Mouse (Mus musculus) ZHBTc4 (cell line): ENCODE results near the gene Ino80b.

Experiments used
- DNase-seq: peaks from one replicate; pipeline ENCODE4 v3.0.0-alpha.2; 2011; ENCODE audit warnings: low read depth, low spot score

Ino80b gene

GRCm38 (mm10) chr6:83117616-83118015, 7.6 kb downstream of the Ino80b start:
- no peak for DNase-seq

GRCm38 (mm10) chr6:83117165-83117438, 8.1 kb downstream of the Ino80b start:
- DNase-seq, result no peak

DNA sequence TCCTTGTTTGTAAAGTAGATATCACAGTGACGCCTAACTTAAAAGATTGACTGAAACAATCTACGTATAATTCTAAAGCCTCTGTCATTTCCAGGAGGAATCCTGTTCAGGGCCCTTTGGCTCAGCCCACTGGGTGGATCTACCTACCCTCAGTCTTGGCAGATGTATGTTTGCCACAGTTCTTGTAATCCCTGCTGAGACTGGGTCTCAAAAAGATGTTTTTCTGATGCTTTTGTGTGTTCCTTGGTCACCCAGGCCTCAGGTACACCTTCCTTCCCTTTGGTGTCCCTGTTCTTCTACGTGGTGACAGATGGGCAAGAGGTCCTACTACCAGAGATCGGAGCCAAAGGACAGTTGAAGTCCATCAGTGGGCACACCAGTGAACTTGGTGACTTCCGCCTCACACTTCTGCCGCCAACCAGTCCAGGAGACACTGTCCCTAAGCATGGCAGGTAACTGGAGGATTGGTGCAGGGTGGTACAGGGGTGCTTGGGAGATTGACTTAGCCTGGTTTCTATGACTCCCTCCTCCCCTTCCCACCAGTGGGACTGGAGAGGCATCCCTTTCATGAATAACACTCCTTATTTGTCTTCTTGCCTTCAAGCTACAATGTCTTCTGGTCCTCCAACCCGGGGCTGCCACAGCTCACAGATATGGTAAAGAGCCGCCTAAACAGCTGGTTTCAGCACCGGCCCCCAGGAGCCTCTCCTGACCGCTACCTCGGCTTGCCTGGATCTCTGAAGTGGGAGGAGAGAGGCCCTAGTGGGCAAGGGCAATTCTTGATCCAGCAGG, 8.7 kb downstream of the Ino80b start:
- DNase-seq, result no peak

DNA sequence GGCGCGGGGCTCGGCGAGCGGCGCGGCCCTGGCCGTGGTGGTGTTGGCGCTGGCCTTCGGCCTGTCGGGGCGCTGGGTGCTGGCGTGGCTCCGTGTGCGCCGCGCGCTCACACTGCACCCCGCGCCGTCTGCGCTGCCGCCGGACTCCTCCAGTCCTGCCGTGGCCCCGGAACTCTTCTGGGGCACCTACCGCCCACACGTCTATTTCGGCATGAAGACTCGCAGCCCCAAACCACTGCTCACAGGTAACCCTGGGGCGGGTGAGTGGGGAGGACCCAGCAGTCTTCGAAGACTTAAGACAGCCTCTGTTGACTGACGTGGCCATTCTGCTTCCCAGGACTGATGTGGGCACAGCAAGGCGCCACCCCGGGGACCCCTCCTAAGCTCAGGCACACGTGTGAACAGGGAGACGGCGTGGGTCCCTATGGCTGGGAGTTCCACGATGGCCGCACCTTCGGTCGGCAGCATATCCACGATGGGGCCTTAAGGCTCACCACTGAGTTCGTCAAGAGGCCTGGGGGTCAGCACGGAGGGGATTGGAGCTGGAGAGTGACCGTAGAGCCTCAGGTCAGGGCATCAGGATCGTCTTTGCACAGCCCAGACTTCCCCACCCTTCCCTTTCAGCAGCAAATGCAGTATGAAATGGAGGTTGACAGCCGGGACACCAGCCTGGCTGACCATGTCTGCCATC, 9.4 kb downstream of the Ino80b start:
- DNase-seq, result no peak

GRCm38 (mm10) chr6:83115011-83115671, 10.1 kb downstream of the Ino80b start, which contains the start of gene Mogs:
Gene Mogs, plus strand, starts transcription at chr6:83115496.
- DNase-seq, result peak; percentile 83

GRCm38 (mm10) chr6:83111510-83112136, 13.6 kb downstream of the Ino80b start:
- no peak for DNase-seq

DNA sequence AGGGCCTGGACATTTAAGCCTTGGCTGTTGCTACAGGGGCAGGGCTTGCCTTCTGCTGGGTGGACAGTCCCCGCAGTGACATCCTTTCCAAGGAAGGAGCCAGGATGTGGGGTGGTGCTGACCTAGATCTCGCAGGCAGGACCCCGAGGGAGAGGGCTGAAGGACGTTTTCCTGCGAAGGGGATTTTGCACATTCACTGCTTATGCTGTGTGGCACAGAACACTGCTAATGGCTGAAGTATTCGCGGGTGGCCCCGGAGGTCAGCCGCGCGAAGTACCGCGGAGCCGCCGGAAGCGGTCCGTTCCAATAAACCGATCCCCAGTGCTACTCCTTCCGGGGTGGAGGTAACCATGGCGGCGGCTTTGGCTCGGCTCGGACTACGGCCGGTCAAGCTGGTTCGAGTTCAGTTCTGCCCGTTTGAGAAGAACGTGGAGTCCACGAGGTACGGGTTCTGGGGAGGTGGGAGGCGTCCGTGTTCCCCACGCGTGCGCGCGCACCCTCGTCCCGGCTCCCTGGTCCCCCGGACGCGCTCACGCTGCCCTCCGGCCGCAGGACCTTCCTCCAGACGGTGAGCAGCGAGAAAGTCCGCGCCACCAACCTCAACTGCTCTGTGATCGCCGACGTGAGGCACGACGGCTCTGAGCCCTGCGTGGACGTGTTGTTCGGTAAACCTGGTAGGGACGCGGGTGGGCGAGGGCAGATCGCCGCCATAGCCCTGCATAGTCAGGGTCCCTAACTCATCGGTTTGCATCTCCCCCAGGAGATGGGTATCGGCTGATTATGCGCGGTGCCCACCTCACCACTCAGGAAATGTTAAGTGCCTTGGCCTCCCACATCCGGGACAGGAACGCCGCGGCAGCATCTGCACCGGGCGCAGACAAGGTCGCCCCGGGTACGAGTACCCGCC, 16.2 kb downstream of the Ino80b start, which contains the start of gene Mrpl53:
Gene Mrpl53, plus strand, starts transcription at position 279 of the 907 bp plus-strand sequence.
- DNase-seq, result peak; percentile 76

- DNase-seq, result peak; percentile 92
Measured at GRCm38 (mm10) chr6:83107566-83108400, 17.4 kb downstream of the Ino80b start.

DNA sequence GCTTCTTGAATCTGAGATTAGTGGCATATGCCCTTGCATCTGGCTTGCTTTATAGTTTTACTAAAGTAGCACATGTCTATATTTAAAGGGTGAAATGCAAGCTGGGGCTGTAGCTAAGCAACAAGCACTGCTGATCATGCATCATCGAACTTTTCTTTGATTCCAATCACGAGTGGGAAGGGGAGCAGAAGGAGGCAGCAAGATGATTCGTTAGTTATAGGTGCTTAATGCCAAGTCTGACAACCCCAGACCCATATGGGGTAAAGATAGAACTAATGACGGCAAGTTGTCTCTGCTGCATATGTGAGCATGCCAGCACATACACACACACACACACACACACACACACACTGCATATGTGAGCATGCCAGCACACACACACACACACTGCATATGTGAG, 21.1 kb downstream of the Ino80b start:
- no peak for DNase-seq

- DNase-seq, result no peak
Measured at GRCm38 (mm10) chr6:83103130-83103650, 22.0 kb downstream of the Ino80b start.

- peak; percentile 76 for DNase-seq
Measured at GRCm38 (mm10) chr6:83101688-83102556, 23.3 kb downstream of the Ino80b start.

DNA sequence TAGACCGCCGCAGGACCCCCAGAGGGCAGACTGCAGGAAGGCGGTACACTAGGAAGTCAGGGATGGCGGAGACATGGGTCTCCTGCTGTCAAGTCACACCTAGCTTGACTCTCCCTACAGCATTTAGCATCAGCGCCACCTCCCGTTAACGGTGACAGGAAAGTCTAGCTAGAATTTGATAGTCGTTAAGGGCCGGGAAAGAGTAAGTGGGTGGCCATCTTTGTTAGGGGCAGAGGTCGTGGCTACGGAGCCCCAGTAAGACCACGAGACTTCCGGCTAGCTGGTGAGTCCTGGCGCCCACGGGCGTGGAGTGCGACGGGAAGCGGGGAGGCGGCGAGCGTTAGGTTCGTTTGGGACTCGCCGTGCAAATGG, 23.9 kb downstream of the Ino80b start, which contains the start of the genes Ccdc142 and Gm42688:
Gene Ccdc142, plus strand, starts transcription at position 286 of the 372 bp plus-strand sequence.
Gene Gm42688, plus strand, starts transcription at position 302 of the 372 bp plus-strand sequence.
- DNase-seq, result peak; percentile 94

GRCm38 (mm10) chr6:83098411-83098810, 26.8 kb downstream of the Ino80b start:
- DNase-seq, result no peak

- no peak for DNase-seq
Measured at GRCm38 (mm10) chr6:83095968-83096367, 29.3 kb downstream of the Ino80b start.

DNA sequence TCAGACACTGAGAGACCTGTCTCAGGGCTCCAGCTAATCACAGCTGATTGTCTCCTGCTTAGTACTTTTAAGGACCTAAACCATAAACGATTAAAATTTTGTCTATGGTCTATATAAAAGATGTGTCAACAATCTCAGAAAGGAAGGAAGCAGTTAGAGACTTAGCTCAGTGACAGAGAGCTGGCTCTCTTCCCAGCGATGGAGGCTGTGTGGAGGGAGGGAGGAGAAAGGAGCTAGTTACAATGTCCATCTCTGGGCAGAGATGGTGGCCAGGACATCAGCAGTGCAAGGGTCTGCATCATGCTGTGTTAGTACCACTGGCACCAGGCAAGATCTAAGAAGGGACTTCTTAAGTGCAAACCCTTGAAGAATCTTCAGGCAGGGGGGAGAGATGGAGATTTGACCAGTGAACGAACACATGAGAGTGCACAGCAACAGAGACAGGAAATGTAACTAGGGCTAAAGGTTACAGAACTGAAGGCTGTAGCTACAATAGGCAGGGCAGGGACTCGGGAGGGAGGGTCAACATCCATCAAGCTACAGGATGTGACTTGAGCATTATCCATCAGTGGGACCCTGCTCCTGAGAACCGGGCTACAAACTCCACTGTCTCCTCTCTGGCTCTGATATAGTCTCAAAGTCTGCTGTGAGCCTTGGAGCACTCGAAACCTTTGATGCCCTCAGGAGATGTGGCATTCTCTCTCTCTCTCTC, 32.7 kb downstream of the Ino80b start:
- no peak for DNase-seq

DNA sequence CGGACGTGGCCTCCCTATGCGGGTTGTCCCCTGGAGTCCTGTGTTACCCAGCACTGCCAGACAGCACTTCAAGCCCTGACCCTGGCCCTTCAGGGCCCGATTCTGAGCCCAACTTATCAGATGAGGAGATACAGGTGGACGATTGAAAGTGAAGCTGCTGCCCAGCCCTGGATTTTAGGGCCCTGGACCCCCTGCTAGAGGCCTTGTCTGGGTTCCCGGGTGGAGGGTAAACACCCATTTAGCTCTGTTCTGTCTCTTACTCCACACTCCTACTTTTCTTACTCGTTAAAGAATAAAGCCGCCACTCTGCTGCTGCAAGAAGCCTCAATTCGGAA, 37.3 kb downstream of the Ino80b start:
- peak; percentile 14 for DNase-seq

DNA sequence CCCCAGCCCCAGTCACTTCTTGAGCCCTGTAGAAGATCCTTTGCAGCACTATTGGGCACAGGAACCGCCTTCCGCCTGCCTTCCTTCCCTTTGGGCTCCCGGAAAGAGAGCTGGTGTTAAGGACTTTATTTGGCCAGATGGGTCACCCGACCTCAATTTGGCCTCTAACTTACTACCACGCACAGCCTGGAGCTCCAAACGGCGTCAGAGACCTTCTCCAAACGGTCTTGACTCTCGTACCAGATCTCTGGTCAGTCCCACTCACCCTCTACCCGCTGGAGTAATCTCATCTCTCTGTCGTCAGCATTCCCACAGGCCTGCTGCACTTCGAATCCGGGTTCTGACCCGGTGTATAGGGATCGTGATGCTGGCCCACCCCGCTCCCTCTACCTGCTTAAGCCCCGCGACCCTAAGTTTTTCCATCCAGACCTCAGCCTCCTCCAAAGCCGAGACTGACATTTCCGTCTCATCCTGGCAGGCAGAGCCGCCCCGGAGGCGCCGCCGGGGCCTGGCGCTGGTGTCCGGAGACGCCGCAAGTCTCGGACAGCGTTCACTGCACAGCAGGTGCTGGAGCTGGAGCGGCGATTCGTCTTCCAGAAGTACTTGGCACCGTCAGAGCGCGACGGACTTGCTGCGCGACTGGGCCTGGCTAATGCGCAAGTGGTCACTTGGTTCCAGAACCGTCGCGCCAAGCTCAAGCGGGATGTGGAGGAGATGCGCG, 37.9 kb downstream of the Ino80b start:
- peak; percentile 61 for DNase-seq
